Mouse (Mus musculus) layer of hippocampus, postnatal 10 days (tissue): Measurements from ENCODE around the gene Slc25a14. TPM values are rescaled to one million over a fixed set of nuclear protein-coding genes. Genes with fewer than 3 reads are reported as not detected.

Experiments used
- microRNA-seq, 2 experiments: library from miRNA; unstranded; fragments of <30 nt; microRNA quantifications; one replicate each; pipeline ENCODE4 v1.2.0; 2021
- total RNA-seq, 2 experiments: library from RNA; stranded (reverse); gene quantifications; 2 replicates each; pipeline ENCODE4 v1.2.3; 2021

Slc25a14 gene
- total RNA-seq, 2 experiments from 2014 or later = 34.6 to 36.8 TPM

Small RNA genes within 50 kb of the gene (microRNA-seq; reads per million reads assigned to microRNA genes)
- 0 reads per million in 2 experiments for gene Gm27828

Other genes with a start within 250 kb of the Slc25a14 start
- gene Elf4, start 160.3 kb upstream of the Slc25a14 start, total RNA-seq = 1 to 10 TPM; 1.0 TPM
- 10 to 100 TPM; 28.6 to 32.6 TPM for gene Aifm1, start 109.8 kb upstream of the Slc25a14 start, total RNA-seq
- gene Rab33a, start 104.1 kb upstream of the Slc25a14 start, total RNA-seq = 10 to 100 TPM; 23.3 to 24.2 TPM
- 10 to 100 TPM; 25.7 to 29.6 TPM for gene Zfp280c, start 28.9 kb upstream of the Slc25a14 start, total RNA-seq
- not detected for gene Gpr119, start 51.1 kb downstream of the Slc25a14 start, total RNA-seq
- 1 to 10 TPM; 7.7 to 7.8 TPM for gene Rbmx2, start 71.6 kb downstream of the Slc25a14 start, total RNA-seq